Mouse (Mus musculus): Measurements from ENCODE around the gene Ttc9b. TPM values are rescaled to one million over a fixed set of nuclear protein-coding genes. Genes with fewer than 3 reads are reported as not detected.

Ttc9b gene
- polyA plus RNA-seq, 1 experiment from 2014 or later = not detected

DNA sequence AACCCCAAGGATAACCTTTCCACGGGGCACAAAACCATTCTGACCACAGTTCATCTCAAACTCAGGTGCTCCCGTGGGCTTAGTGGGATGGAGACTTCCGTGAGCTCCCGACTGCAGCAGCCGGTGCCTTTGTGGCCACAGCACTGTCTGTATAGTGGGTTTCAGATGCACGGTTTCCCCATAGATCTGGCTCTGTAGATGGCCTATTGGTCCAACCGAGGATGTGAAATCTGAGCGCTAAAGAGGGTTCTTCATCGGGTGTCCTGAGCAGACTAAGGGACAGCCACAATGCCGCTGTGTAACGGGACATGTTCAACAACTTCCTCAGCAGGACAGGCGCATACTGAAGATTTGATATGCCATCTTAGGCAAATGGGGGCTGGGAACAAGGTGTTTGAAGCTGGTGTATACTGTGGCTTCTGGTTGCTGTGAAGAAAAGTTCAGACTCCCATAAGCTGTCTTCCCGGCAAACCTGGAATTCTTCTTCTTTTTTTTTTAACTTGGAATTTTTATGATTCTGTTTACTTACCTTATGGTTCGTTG, 34.6 kb downstream of the Ttc9b start:
- 31% methylated on average over 14 of the region's 14 CpGs for WGBS
- no peak for ATAC-seq (replicated peaks; ENCODE audit: low FRiP score)

DNA sequence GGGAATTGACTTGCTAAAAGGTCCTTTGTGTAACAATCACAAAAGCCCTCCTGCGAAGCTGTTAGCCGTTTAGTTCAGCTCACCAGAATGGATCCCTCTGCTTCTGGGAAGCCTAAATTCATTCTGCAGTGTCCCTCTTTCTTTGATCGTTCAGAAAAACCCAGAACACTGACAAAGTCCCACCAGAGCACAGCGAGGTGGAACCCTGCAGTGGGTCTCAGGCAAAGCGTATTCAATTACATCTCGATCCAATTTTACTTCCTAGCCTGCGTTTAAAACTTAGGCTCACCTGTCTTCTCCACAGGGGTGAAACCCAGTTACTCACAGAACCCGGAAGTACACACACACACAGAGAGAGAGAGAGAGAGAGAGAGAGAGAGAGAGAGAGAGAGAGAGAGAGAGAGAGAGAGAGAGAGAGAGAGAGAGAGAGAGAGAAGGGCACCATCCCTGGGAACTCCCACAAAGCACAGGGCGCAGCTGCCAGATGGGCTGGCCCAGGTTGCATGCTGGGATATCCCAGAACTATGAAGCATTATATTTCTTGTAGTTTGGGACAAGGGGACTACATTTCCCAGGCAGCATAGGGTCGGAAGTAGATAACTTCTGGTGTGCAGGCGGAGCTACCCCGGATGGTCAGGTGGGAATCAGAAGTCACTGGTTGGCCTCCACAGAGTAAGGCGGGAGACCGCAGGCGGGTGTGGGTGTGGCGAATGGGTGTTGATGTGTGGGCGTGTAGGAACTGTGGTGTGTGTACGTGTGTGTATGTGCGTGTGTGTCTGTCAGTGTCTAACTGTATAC, 35.3 kb downstream of the Ttc9b start, which contains the start of gene Zfp607b:
Gene Zfp607b (plus strand): TSS at position 526 of the 798 bp plus-strand sequence.
- ATAC-seq (replicated peaks; ENCODE audit: low FRiP score) (peak; percentile 99), DNase-seq (ENCODE audit: low spot score) (peak; percentile 89)
- H3K27ac ChIP-seq (ENCODE audit: low read depth, low read length) = peak within 1 kb of the TSS; percentile 48; the same call in 1 of the 2 replicates
- WGBS = under 1% methylated on average over 19 of the region's 19 CpGs
- peak within 1 kb of the TSS; percentile 60 for H3K4me3 ChIP-seq (ENCODE audit: low read depth, low read length)
- H3K36me3 ChIP-seq (ENCODE audit: control insufficient read depth, insufficient read depth, low read length) = no peaks in the 10 kb centered on the region
- peak within 1 kb of the TSS; percentile 83 for H3K9ac ChIP-seq (ENCODE audit: low read depth, low read length)
- peaks cover 4% of the 10 kb centered on the region; the same call in 1 of the 2 replicates for H3K4me1 ChIP-seq (replicated peaks; ENCODE audit: control insufficient read depth, insufficient read depth, low read length)
- peak within 1 kb of the TSS; percentile 92 for H3K4me2 ChIP-seq
- H3K27me3 ChIP-seq (replicated peaks; ENCODE audit: control insufficient read depth, insufficient read depth, low read length) = no peaks in the 10 kb centered on the region
- no peaks in the 10 kb centered on the region for H3K9me3 ChIP-seq (ENCODE audit: control insufficient read depth, low read length)

More for the DNA sequence above, 34.6 kb downstream of the Ttc9b start:
- Histone ChIP-seq H3K9ac (ENCODE audit: low read depth, low read length) (peak overlapping the region; percentile 83), H3K4me1 (replicated peaks; ENCODE audit: control insufficient read depth, insufficient read depth, low read length) (peaks cover 4% of the 10 kb centered on the region; the same call in 1 of the 2 replicates), H3K9me3 (ENCODE audit: control insufficient read depth, low read length) (no peaks in the 10 kb centered on the region), H3K27ac (ENCODE audit: low read depth, low read length) (peak overlapping the region; percentile 48; the same call in 1 of the 2 replicates), H3K27me3 (replicated peaks; ENCODE audit: control insufficient read depth, insufficient read depth, low read length) (no peaks in the 10 kb centered on the region), H3K36me3 (ENCODE audit: control insufficient read depth, insufficient read depth, low read length) (no peaks in the 10 kb centered on the region), H3K4me2 (peak overlapping the region; percentile 92), H3K4me3 (ENCODE audit: low read depth, low read length) (peak overlapping the region; percentile 60)
- no peak for DNase-seq (ENCODE audit: low spot score)

DNA sequence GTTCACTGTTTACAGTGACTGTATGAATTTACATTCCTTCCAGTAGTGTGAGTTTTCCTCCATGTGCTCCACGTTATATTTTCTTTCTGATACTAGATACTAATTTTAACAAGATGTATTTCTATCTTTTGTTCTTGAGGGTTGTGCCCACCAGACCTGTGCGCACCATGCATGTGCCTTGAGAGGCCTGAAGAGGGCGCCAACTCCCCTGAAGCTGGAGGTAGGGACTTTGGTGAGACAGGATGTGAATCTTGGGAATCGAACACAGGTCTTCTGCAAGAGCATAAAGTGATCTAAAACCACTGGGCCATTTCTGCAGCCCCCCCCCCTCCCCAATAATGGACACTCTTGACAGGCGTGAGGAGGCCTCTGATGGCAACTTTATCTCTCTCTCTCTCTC, 37.4 kb downstream of the Ttc9b start:
- Histone ChIP-seq H3K4me1 (replicated peaks; ENCODE audit: control insufficient read depth, insufficient read depth, low read length) (peaks cover 4% of the 10 kb centered on the region; the same call in 1 of the 2 replicates), H3K27ac (ENCODE audit: low read depth, low read length) (no peak overlapping the region), H3K4me3 (ENCODE audit: low read depth, low read length) (no peak overlapping the region), H3K9ac (ENCODE audit: low read depth, low read length) (no peak overlapping the region), H3K9me3 (ENCODE audit: control insufficient read depth, low read length) (no peaks in the 10 kb centered on the region), H3K27me3 (replicated peaks; ENCODE audit: control insufficient read depth, insufficient read depth, low read length) (no peaks in the 10 kb centered on the region), H3K36me3 (ENCODE audit: control insufficient read depth, insufficient read depth, low read length) (no peaks in the 10 kb centered on the region), H3K4me2 (no peak overlapping the region)
- ATAC-seq (replicated peaks; ENCODE audit: low FRiP score) (no peak), DNase-seq (ENCODE audit: low spot score) (no peak)
- 39% methylated on average over 5 of the region's 5 CpGs for WGBS

DNA sequence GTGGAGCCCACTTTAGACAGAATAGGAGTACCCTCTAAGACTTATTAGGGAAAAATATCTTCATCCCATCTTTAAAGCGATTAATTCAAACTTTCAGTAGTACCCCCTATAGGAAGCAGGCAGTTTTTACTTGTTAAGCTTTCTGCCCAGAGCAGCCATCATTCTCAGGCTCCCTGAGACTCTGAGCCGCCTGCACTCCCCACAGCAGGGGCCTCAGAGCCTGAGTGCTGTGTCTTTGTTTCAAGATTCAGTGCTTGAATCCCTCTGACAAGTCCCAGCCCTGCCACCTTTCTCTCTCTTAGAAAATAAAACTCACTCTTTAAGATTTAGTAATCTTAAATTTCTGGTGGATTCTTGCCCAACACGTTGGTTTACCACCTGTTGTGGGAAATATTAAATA, 43.0 kb downstream of the Ttc9b start:
- 50% methylated on average over 3 of the region's 3 CpGs for WGBS
- H3K9ac ChIP-seq (ENCODE audit: low read depth, low read length) = no peak overlapping the region
- H3K9me3 ChIP-seq (ENCODE audit: control insufficient read depth, low read length) = no peaks in the 10 kb centered on the region
- ATAC-seq (replicated peaks; ENCODE audit: low FRiP score) (no peak), DNase-seq (ENCODE audit: low spot score) (no peak)
- no peaks in the 10 kb centered on the region for H3K27me3 ChIP-seq (replicated peaks; ENCODE audit: control insufficient read depth, insufficient read depth, low read length)
- no peak overlapping the region for H3K4me2 ChIP-seq
- H3K36me3 ChIP-seq (ENCODE audit: control insufficient read depth, insufficient read depth, low read length) = no peaks in the 10 kb centered on the region
- no peaks in the 10 kb centered on the region for H3K4me1 ChIP-seq (replicated peaks; ENCODE audit: control insufficient read depth, insufficient read depth, low read length)
- H3K27ac ChIP-seq (ENCODE audit: low read depth, low read length) = no peak overlapping the region
- no peak overlapping the region for H3K4me3 ChIP-seq (ENCODE audit: low read depth, low read length)

Other genes starting within 250 kb of the Ttc9b start
- 0.17 and 0.19 TPM in 2 replicates for gene Sptbn4, start 206.2 kb upstream of the Ttc9b start, polyA plus RNA-seq (2014; fragmentation: Nextera tagmentation; extraction: Ambion mirVana)
- 581 and 583 TPM in 2 replicates for gene Blvrb, start 205.9 kb upstream of the Ttc9b start, polyA plus RNA-seq (2014; fragmentation: Nextera tagmentation; extraction: Ambion mirVana)
- 20.6 and 21.5 TPM in 2 replicates for gene Sertad3, start 180.1 kb upstream of the Ttc9b start, polyA plus RNA-seq (2014; fragmentation: Nextera tagmentation; extraction: Ambion mirVana)
- 23.0 and 24.3 TPM in 2 replicates for gene Sertad1, start 167.0 kb upstream of the Ttc9b start, polyA plus RNA-seq (2014; fragmentation: Nextera tagmentation; extraction: Ambion mirVana)
- gene Prx, start 154.6 kb upstream of the Ttc9b start, polyA plus RNA-seq (2014; fragmentation: Nextera tagmentation; extraction: Ambion mirVana) = 0.80 and 0.84 TPM in 2 replicates
- 0.33 and 0.40 TPM in 2 replicates for gene Hipk4, start 130.6 kb upstream of the Ttc9b start, polyA plus RNA-seq (2014; fragmentation: Nextera tagmentation; extraction: Ambion mirVana)
- 39.3 and 44.4 TPM in 2 replicates for gene Pld3, start 100.7 kb upstream of the Ttc9b start, polyA plus RNA-seq (2014; fragmentation: Nextera tagmentation; extraction: Ambion mirVana)
- gene 2310022A10Rik, start 100.7 kb upstream of the Ttc9b start, polyA plus RNA-seq (2014; fragmentation: Nextera tagmentation; extraction: Ambion mirVana) = 33.9 and 35.1 TPM in 2 replicates
- 68.4 and 70.1 TPM in 2 replicates for gene Akt2, start 62.4 kb upstream of the Ttc9b start, polyA plus RNA-seq (2014; fragmentation: Nextera tagmentation; extraction: Ambion mirVana)
- gene Map3k10, start 20.7 kb downstream of the Ttc9b start, polyA plus RNA-seq (2014; fragmentation: Nextera tagmentation; extraction: Ambion mirVana) = 4.8 and 5.6 TPM in 2 replicates
- gene Zfp607b, start 35.4 kb downstream of the Ttc9b start, polyA plus RNA-seq (2014; fragmentation: Nextera tagmentation; extraction: Ambion mirVana) = 1.6 and 3.0 TPM in 2 replicates
- gene Zfp60, start 77.5 kb downstream of the Ttc9b start, polyA plus RNA-seq (2014; fragmentation: Nextera tagmentation; extraction: Ambion mirVana) = 15.8 and 17.5 TPM in 2 replicates
- gene Zfp626, start 153.3 kb downstream of the Ttc9b start, polyA plus RNA-seq (2014; fragmentation: Nextera tagmentation; extraction: Ambion mirVana) = 1.6 and 2.3 TPM in 2 replicates
- 4.6 and 5.7 TPM in 2 replicates for gene Zfp59, start 184.7 kb downstream of the Ttc9b start, polyA plus RNA-seq (2014; fragmentation: Nextera tagmentation; extraction: Ambion mirVana)
- 3.6 and 3.8 TPM in 2 replicates for gene Zfp607a, start 203.6 kb downstream of the Ttc9b start, polyA plus RNA-seq (2014; fragmentation: Nextera tagmentation; extraction: Ambion mirVana)